Mouse (Mus musculus): Measurements from ENCODE around the gene Bag3. TPM values are rescaled to one million over a fixed set of nuclear protein-coding genes. Genes with fewer than 3 reads are reported as not detected.

Gene Bag3
- total and polyA plus RNA-seq, 3 experiments: 9.1 to 107 (median 20.9) TPM

- Histone ChIP-seq H3K4me1 (ENCODE audit: insufficient read depth, low read depth, low read length) (peaks cover 34% of the 10 kb centered on the region), H3K4me3 (ENCODE audit: low read depth, low read length) (no peak overlapping the region), H3K9me3 (replicated peaks) (peaks cover 2% of the 10 kb centered on the region; the same call in 1 of the 2 replicates), H3K36me3 (replicated peaks) (peaks cover 38% of the 10 kb centered on the region), H3K27me3 (ENCODE audit: insufficient read depth, low read length) (no peaks in the 10 kb centered on the region)
- TF ChIP-seq CTCF (IDR thresholded peaks at IDR 0.05; ENCODE audit: low read depth, low read length) (no peak), GATA1 (IDR thresholded peaks at IDR 0.05; ENCODE audit: borderline replicate concordance, low read length) (no peak), TAL1 (conservative IDR thresholded peaks at IDR 0.05; ENCODE audit: low read depth, low read length) (no peak), GATA2 (IDR thresholded peaks at IDR 0.05; ENCODE audit: borderline replicate concordance, low read depth, low read length) (no peak), POLR2AphosphoS5 (IDR thresholded peaks at IDR 0.05; ENCODE audit: insufficient replicate concordance, low read depth, low read length) (no peak)
- DNase-seq (ENCODE audit: low spot score) (no peak), ATAC-seq (ENCODE audit: extremely low read depth, insufficient number of reproducible peaks, low FRiP score, poor library complexity, severe bottlenecking) (no peak)
Measured at GRCm38 (mm10) chr7:128550328-128551086, 27.1 kb downstream of the Bag3 start.

- ATAC-seq (ENCODE audit: extremely low read depth, insufficient number of reproducible peaks, low FRiP score, poor library complexity, severe bottlenecking) (no peak), DNase-seq (ENCODE audit: low spot score) (no peak)
- TF ChIP-seq GATA2 (IDR thresholded peaks at IDR 0.05; ENCODE audit: borderline replicate concordance, low read depth, low read length): no peak
- no peak for TF ChIP-seq GATA1 (IDR thresholded peaks at IDR 0.05; ENCODE audit: borderline replicate concordance, low read length)
- no peak for TF ChIP-seq POLR2AphosphoS5 (IDR thresholded peaks at IDR 0.05; ENCODE audit: insufficient replicate concordance, low read depth, low read length)
- TF ChIP-seq TAL1 (conservative IDR thresholded peaks at IDR 0.05; ENCODE audit: low read depth, low read length): no peak
- TF ChIP-seq CTCF (IDR thresholded peaks at IDR 0.05; ENCODE audit: low read depth, low read length): no peak
- H3K9me3 ChIP-seq (replicated peaks): peaks cover 2% of the 10 kb centered on the region; the same call in 1 of the 2 replicates
- no peaks in the 10 kb centered on the region for H3K27me3 ChIP-seq (ENCODE audit: insufficient read depth, low read length)
- H3K4me3 ChIP-seq (ENCODE audit: low read depth, low read length): no peak overlapping the region
- peaks cover 38% of the 10 kb centered on the region for H3K4me1 ChIP-seq (ENCODE audit: insufficient read depth, low read depth, low read length)
- H3K36me3 ChIP-seq (replicated peaks): peaks cover 32% of the 10 kb centered on the region
Measured at GRCm38 (mm10) chr7:128551087-128551457, 27.7 kb downstream of the Bag3 start.

GRCm38 (mm10) chr7:128553105-128553705 is 29.8 kb downstream of the Bag3 start:
- TF ChIP-seq GATA2 (IDR thresholded peaks at IDR 0.05; ENCODE audit: borderline replicate concordance, low read depth, low read length): no peak
- Histone ChIP-seq H3K9me3 (replicated peaks) (no peaks in the 10 kb centered on the region), H3K27me3 (ENCODE audit: insufficient read depth, low read length) (no peaks in the 10 kb centered on the region), H3K36me3 (replicated peaks) (peaks cover 11% of the 10 kb centered on the region), H3K4me1 (ENCODE audit: insufficient read depth, low read depth, low read length) (peaks cover 36% of the 10 kb centered on the region), H3K4me3 (ENCODE audit: low read depth, low read length) (no peak overlapping the region)
- DNase-seq (ENCODE audit: low spot score): no peak
- ATAC-seq (ENCODE audit: extremely low read depth, insufficient number of reproducible peaks, low FRiP score, poor library complexity, severe bottlenecking): no peak

GRCm38 (mm10) chr7:128554502-128554901 is 31.1 kb downstream of the Bag3 start:
- ATAC-seq (ENCODE audit: extremely low read depth, insufficient number of reproducible peaks, low FRiP score, poor library complexity, severe bottlenecking) (peak; percentile 80), DNase-seq (ENCODE audit: low spot score) (no peak)
- Histone ChIP-seq H3K9me3 (replicated peaks) (no peaks in the 10 kb centered on the region), H3K4me3 (ENCODE audit: low read depth, low read length) (no peak overlapping the region), H3K4me1 (ENCODE audit: insufficient read depth, low read depth, low read length) (peaks cover 36% of the 10 kb centered on the region), H3K36me3 (replicated peaks) (no peaks in the 10 kb centered on the region), H3K27me3 (ENCODE audit: insufficient read depth, low read length) (no peaks in the 10 kb centered on the region)
- TF ChIP-seq CTCF (IDR thresholded peaks at IDR 0.05; ENCODE audit: low read depth, low read length) (no peak), TAL1 (conservative IDR thresholded peaks at IDR 0.05; ENCODE audit: low read depth, low read length) (no peak), GATA1 (IDR thresholded peaks at IDR 0.05; ENCODE audit: borderline replicate concordance, low read length) (no peak), GATA2 (IDR thresholded peaks at IDR 0.05; ENCODE audit: borderline replicate concordance, low read depth, low read length) (no peak), POLR2AphosphoS5 (IDR thresholded peaks at IDR 0.05; ENCODE audit: insufficient replicate concordance, low read depth, low read length) (no peak)

- H3K4me3 ChIP-seq (ENCODE audit: low read depth, low read length): no peak overlapping the region
- H3K27me3 ChIP-seq (ENCODE audit: insufficient read depth, low read length): no peaks in the 10 kb centered on the region
- H3K9me3 ChIP-seq (replicated peaks): no peaks in the 10 kb centered on the region
- no peaks in the 10 kb centered on the region for H3K36me3 ChIP-seq (replicated peaks)
- ATAC-seq (ENCODE audit: extremely low read depth, insufficient number of reproducible peaks, low FRiP score, poor library complexity, severe bottlenecking) (no peak), DNase-seq (ENCODE audit: low spot score) (no peak)
- TF ChIP-seq CTCF (IDR thresholded peaks at IDR 0.05; ENCODE audit: low read depth, low read length) (no peak), POLR2AphosphoS5 (IDR thresholded peaks at IDR 0.05; ENCODE audit: insufficient replicate concordance, low read depth, low read length) (no peak), GATA1 (IDR thresholded peaks at IDR 0.05; ENCODE audit: borderline replicate concordance, low read length) (no peak), GATA2 (IDR thresholded peaks at IDR 0.05; ENCODE audit: borderline replicate concordance, low read depth, low read length) (no peak), TAL1 (conservative IDR thresholded peaks at IDR 0.05; ENCODE audit: low read depth, low read length) (no peak)
- H3K4me1 ChIP-seq (ENCODE audit: insufficient read depth, low read depth, low read length): peaks cover 32% of the 10 kb centered on the region
Measured at GRCm38 (mm10) chr7:128555141-128555750, 31.8 kb downstream of the Bag3 start.

GRCm38 (mm10) chr7:128556923-128557430 is 33.6 kb downstream of the Bag3 start:
- Histone ChIP-seq H3K27me3 (ENCODE audit: insufficient read depth, low read length) (no peaks in the 10 kb centered on the region), H3K36me3 (replicated peaks) (no peaks in the 10 kb centered on the region), H3K4me3 (ENCODE audit: low read depth, low read length) (no peak overlapping the region), H3K9me3 (replicated peaks) (no peaks in the 10 kb centered on the region), H3K4me1 (ENCODE audit: insufficient read depth, low read depth, low read length) (peaks cover 23% of the 10 kb centered on the region)
- TF ChIP-seq CTCF (IDR thresholded peaks at IDR 0.05; ENCODE audit: low read depth, low read length) (no peak), TAL1 (conservative IDR thresholded peaks at IDR 0.05; ENCODE audit: low read depth, low read length) (no peak), POLR2AphosphoS5 (IDR thresholded peaks at IDR 0.05; ENCODE audit: insufficient replicate concordance, low read depth, low read length) (no peak), GATA2 (IDR thresholded peaks at IDR 0.05; ENCODE audit: borderline replicate concordance, low read depth, low read length) (no peak)
- DNase-seq (ENCODE audit: low spot score) (no peak), ATAC-seq (ENCODE audit: extremely low read depth, insufficient number of reproducible peaks, low FRiP score, poor library complexity, severe bottlenecking) (no peak)
